Mouse (Mus musculus) limb, embryonic 10.5 days (tissue): ENCODE measurements around the gene Gm20715. TPM values are rescaled to one million over a fixed set of nuclear protein-coding genes. Genes with fewer than 3 reads are reported as not detected.
"Not testable (repeated sequence)": the region's sequence is repeated elsewhere in the genome, so short reads cannot be mapped to it uniquely, and the experiment has no call there.

ENCODE experiments used
- DNase-seq: peaks from one replicate; pipeline ENCODE4 v3.0.0-alpha.2; 2017; ENCODE audit warnings: low spot score
- H3K27ac ChIP-seq: fragments of 300-500 bp; sonication (generic); 2 replicates; pipeline ENCODE4 v1.5.1; 2016; ENCODE audit warnings: mild to moderate bottlenecking
- H3K27me3 ChIP-seq: fragments of 300-500 bp; sonication (generic); 2 replicates; pipeline ENCODE4 v1.6.1; 2016; ENCODE audit warnings: low read depth, mild to moderate bottlenecking; ENCODE audit not compliant: poor library complexity, severe bottlenecking
- H3K36me3 ChIP-seq: fragments of 300-500 bp; sonication (generic); 2 replicates; pipeline ENCODE4 v1.6.1; 2016; ENCODE audit warnings: mild to moderate bottlenecking, moderate library complexity
- H3K4me1 ChIP-seq: fragments of 300-500 bp; sonication (generic); 2 replicates; pipeline ENCODE4 v1.6.1; 2016
- H3K4me3 ChIP-seq: fragments of 300-500 bp; sonication (generic); 2 replicates; pipeline ENCODE4 v1.5.1; 2016; ENCODE audit warnings: mild to moderate bottlenecking, moderate library complexity
- H3K9me3 ChIP-seq: fragments of 300-500 bp; sonication (generic); replicated peaks from 2 replicates; pipeline ENCODE4 v1.6.1; 2016; ENCODE audit warnings: mild to moderate bottlenecking
- WGBS: fragments of 180-500 bp; shearing (Covaris S2); methylation state at CpG from one replicate; pipeline ENCODE4 v1.1.7; 2016; 5-methylcytosine and 5-hydroxymethylcytosine counted together
- polyA plus RNA-seq: library from polyadenylated mRNA; unstranded; fragments of >200 nt; fragmentation: Nextera tagmentation; extraction: Ambion mirVana; gene quantifications from 2 replicates; pipeline ENCODE4 v1.2.1, GENCODE M21; 2016

Gm20715 gene
- polyA plus RNA-seq, 1 experiment from 2014 or later, result 0.03 TPM

DNA sequence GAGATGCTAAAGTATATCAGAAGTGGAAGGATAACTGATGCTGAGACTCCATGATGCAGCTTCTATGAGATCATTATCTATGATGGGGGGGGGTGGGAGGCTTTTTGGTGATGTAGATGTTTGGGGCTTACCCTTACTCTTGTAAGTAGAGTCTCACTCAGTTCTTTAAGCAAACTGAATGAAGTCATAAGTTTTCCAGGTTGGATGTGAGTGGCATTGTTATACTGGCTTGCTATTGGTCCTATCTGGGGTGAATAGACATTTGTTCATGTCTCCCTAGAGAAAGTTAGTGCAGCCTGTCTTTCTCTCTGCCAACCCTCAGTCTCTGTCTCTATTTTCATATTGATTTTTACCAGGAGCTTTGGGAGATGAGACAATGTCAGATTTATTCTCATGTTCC, 45.8 kb downstream of the Gm20715 start, which contains the start of gene Olfr1336:
TSS of gene Olfr1336 (plus strand) at position 301 of the 400 bp plus-strand sequence.
- Histone ChIP-seq H3K9me3 (no peaks in the 10 kb centered on the region), H3K27ac (no peak within 1 kb of the TSS), H3K4me3 (no peak within 1 kb of the TSS), H3K36me3 (no peaks in the 10 kb centered on the region), H3K27me3 (no peaks in the 10 kb centered on the region), H3K4me1 (no peaks in the 10 kb centered on the region)
- DNase-seq, result no peak

DNA sequence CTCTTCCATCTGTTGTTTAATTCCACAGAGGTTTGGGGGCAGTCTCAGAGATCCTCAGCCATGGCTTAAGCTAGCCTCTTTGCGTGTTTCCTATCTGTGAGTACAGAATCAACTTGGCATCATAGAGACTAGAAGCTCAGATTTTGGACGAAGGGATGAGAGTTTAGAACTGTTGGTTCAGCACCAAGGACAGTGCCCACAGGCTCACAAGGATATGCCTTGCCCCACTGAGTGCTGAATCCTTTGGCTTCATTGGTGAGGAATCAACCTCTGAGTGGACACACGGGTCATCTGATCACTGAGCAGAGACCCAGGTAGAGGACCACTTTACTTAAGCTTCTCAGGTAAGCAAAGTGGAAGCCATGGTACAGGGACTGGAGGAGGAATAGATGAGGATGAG, 46.3 kb downstream of the Gm20715 start:
- WGBS, result 45% methylated on average over 3 of the region's 3 CpGs
- Histone ChIP-seq H3K36me3 (no peaks in the 10 kb centered on the region), H3K4me3 (no peak overlapping the region), H3K9me3 (no peaks in the 10 kb centered on the region), H3K27ac (no peak overlapping the region), H3K4me1 (no peaks in the 10 kb centered on the region), H3K27me3 (no peaks in the 10 kb centered on the region)
- DNase-seq, result no peak

DNA sequence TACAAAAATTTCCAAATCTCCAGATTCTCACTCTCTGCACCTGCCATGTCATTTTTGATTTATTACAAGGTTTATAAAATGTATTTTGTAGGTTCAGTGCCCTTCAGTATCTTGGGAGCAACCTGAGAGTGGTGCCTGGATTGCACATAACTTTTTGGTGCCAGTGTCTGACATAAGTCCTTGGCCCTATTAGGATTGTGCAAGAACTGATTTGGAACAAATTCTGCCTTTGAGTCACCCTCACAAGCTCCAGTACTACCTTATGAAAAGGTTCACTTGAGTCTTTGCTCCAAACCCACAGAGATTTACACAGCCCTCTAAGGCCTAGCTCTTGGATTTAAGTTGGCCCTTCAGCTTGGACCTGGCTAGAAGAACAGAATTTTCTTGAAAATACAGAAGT, 56.9 kb downstream of the Gm20715 start, which contains the start of gene Olfr1346:
TSS of gene Olfr1346 (plus strand) at position 151 of the 400 bp plus-strand sequence.
- Histone ChIP-seq H3K27me3 (no peaks in the 10 kb centered on the region), H3K36me3 (no peaks in the 10 kb centered on the region), H3K27ac (no peak within 1 kb of the TSS), H3K9me3 (no peaks in the 10 kb centered on the region), H3K4me3 (no peak within 1 kb of the TSS), H3K4me1 (no peaks in the 10 kb centered on the region)
- DNase-seq, result no peak

DNA sequence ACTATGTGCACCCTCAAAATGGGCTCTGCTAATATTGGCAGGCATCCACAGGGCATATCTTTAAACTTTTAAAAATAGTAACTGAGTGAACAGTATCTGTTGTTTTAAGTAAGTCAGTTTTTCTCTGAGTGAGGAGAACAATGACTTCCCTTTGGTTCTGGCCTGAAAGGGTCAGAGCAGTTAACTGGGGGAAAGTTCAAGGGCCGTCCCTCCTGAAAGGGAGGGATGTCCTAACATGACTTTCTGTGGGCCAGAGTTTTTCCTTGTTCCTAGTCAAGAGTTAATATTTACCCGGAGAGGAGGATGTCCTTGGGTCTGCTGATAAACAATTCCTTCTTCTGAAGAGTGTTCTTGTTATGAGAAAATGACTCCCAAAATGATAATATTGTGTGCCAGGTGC, 67.6 kb downstream of the Gm20715 start:
- DNase-seq, H3K4me3 ChIP-seq: not testable (repeated sequence)
- WGBS, result 74% methylated on average over 2 of the region's 2 CpGs

DNA sequence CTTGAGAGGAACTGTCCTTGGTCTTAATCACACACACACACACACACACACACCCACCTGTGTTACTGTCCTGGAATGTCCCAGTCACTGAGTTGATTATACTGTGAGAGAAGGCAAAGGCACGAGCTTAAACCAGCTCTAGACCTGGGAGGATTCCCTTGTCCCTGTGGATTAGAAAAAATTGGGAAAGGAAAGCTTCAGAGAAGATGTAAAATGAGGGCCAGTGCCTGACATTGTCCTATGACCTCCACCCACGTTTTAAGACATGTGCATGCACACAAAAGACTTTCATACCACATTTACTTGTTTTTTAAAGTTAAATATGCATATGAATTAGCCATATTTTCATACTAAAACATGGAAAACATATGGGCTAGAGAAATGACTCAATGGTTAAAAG, 76.8 kb downstream of the Gm20715 start, which contains the start of gene Olfr5:
TSS of gene Olfr5 (minus strand) at position 101 of the 400 bp plus-strand sequence.
- Histone ChIP-seq H3K27ac (no peak within 1 kb of the TSS), H3K36me3 (no peaks in the 10 kb centered on the region), H3K27me3 (no peaks in the 10 kb centered on the region), H3K4me3 (no peak within 1 kb of the TSS), H3K4me1 (no peaks in the 10 kb centered on the region), H3K9me3 (no peaks in the 10 kb centered on the region)
- 51% methylated on average over 2 of the region's 2 CpGs for WGBS
- no peak for DNase-seq

More for the DNA sequence above, 67.6 kb downstream of the Gm20715 start:
- H3K9me3 ChIP-seq, H3K27me3 ChIP-seq, H3K27ac ChIP-seq, H3K4me1 ChIP-seq, H3K36me3 ChIP-seq: not testable (repeated sequence)

Other genes starting within 250 kb of the Gm20715 start
- gene Zfp444, start 238.1 kb upstream of the Gm20715 start, polyA plus RNA-seq, result 85.6 and 88.3 TPM in 2 replicates
- not detected in 2 replicates for gene Galp, start 213.2 kb upstream of the Gm20715 start, polyA plus RNA-seq
- gene Zscan5b, start 188.0 kb upstream of the Gm20715 start, polyA plus RNA-seq, result not detected in 2 replicates
- gene Epp13, start 157.6 kb upstream of the Gm20715 start, polyA plus RNA-seq, result not detected in 2 replicates
- 5.2 and 6.4 TPM in 2 replicates for gene Zfp667, start 123.7 kb upstream of the Gm20715 start, polyA plus RNA-seq
- gene Zfp583, start 79.0 kb upstream of the Gm20715 start, polyA plus RNA-seq, result 5.2 and 6.7 TPM in 2 replicates
- 2.6 and 2.8 TPM in 2 replicates for gene Gm3854, start 66.5 kb upstream of the Gm20715 start, polyA plus RNA-seq
- gene Zfp78, start 47.0 kb upstream of the Gm20715 start, polyA plus RNA-seq, result 1.3 and 1.4 TPM in 2 replicates
- gene Zfp28, start 27.0 kb upstream of the Gm20715 start, polyA plus RNA-seq, result 9.2 and 13.9 TPM in 2 replicates
- 0.09 and 0.34 TPM in 2 replicates for gene Smim17, start 11.6 kb upstream of the Gm20715 start, polyA plus RNA-seq
- not detected in 2 replicates for gene Olfr1344, start 28.4 kb downstream of the Gm20715 start, polyA plus RNA-seq
- not detected in 2 replicates for gene Olfr1336, start 45.9 kb downstream of the Gm20715 start, polyA plus RNA-seq
- gene Olfr1346, start 56.8 kb downstream of the Gm20715 start, polyA plus RNA-seq, result not detected in 2 replicates
- not detected in 2 replicates for gene Olfr5, start 76.7 kb downstream of the Gm20715 start, polyA plus RNA-seq
- gene Olfr1347, start 89.5 kb downstream of the Gm20715 start, polyA plus RNA-seq, result not detected in 2 replicates
- not detected in 2 replicates for gene Olfr1348, start 98.5 kb downstream of the Gm20715 start, polyA plus RNA-seq
- gene Olfr1349, start 112.7 kb downstream of the Gm20715 start, polyA plus RNA-seq, result not detected in 2 replicates
- gene Olfr1350, start 154.6 kb downstream of the Gm20715 start, polyA plus RNA-seq, result not detected in 2 replicates